20 mouse cellular contexts compared by ENCODE assay signal in genomic region chr10:117195005-117195404, GRCm38 (mm10). TPM values are rescaled to one million over a fixed set of nuclear protein-coding genes. Genes with fewer than 3 reads are reported as not detected.
"Had no signal": no experiment of that assay in that cellular context is flagged by ENCODE, and none has a peak within 500 bp of the region (broad histone marks: within the 10 kb centered on the region; RNA-seq: fewer than 3 reads in every experiment).

No protein-coding gene starts in this region.

- H3K27me3 ChIP-seq: limb, embryonic 12.5 days; lung, embryonic 15.5 days; midbrain, embryonic 12.5 days had no signal

- H3K4me3 ChIP-seq: layer of hippocampus, adult 2 months; limb, embryonic 12.5 days; liver, embryonic 13.5 days; lung, embryonic 15.5 days; midbrain, embryonic 12.5 days had no signal

- H3K9me3 ChIP-seq: limb, embryonic 12.5 days; liver, embryonic 13.5 days; lung, embryonic 15.5 days; midbrain, embryonic 12.5 days had no signal

- H3K4me2 ChIP-seq: limb, embryonic 12.5 days; liver, embryonic 13.5 days; lung, embryonic 15.5 days; midbrain, embryonic 12.5 days had no signal

- H3K4me1 ChIP-seq: lung, embryonic 15.5 days had no signal

- H3K36me3 ChIP-seq: limb, embryonic 12.5 days; liver, embryonic 13.5 days; lung, embryonic 15.5 days; midbrain, embryonic 12.5 days had no signal

- H3K9ac ChIP-seq: limb, embryonic 12.5 days; liver, embryonic 13.5 days; liver, postnatal 0 days; lung, embryonic 15.5 days; midbrain, embryonic 12.5 days had no signal

- H3K27ac ChIP-seq: layer of hippocampus, adult 2 months; limb, embryonic 12.5 days; liver, embryonic 13.5 days; lung, embryonic 15.5 days; midbrain, embryonic 12.5 days had no signal

- DNase-seq: kidney, postnatal 10 days; kidney, postnatal 4 days; liver; liver, embryonic 13.5 days; liver, postnatal 0 days; spleen, adult 18-20 months; thymus, adult 2 months; thymus, postnatal 25 days had no signal

RNA-seq across cellular contexts. Expression of gene 9530003J23Rik, which starts 43.5 kb away (rescaled TPM):
- total RNA-seq: layer of hippocampus, adult 2 months; layer of hippocampus, postnatal 10 days; left cerebral cortex, postnatal 36 days; megakaryocyte-erythroid progenitor cell, adult 5-6 weeks; midbrain, postnatal 0 days had no signal
- polyA plus RNA-seq: kidney, embryonic 14.5 days; limb, embryonic 12.5 days; liver, embryonic 13.5 days; liver, postnatal 0 days; lung, embryonic 15.5 days; midbrain, embryonic 12.5 days; neural tube, embryonic 14.5 days; stomach, embryonic 14.5 days; thymus, adult 2 months; urinary bladder, adult 2 months had no signal
